Comparison of ENCODE assay signal across 18 mouse cellular contexts in genomic region chr11:97307294-97308069, GRCm38 (mm10). TPM values are rescaled to one million over a fixed set of nuclear protein-coding genes. Genes with fewer than 3 reads are reported as not detected.
DNase-seq lines count a peak whose midpoint lies in the region; ATAC-seq and TF ChIP-seq lines count a peak whose summit lies in the region.
"Had no signal": no experiment of that assay in that cellular context is flagged by ENCODE, and none has a peak within 500 bp of the region (broad histone marks: within the 10 kb centered on the region; RNA-seq: fewer than 3 reads in every experiment).

No protein-coding gene starts in this region.

- H3K4me3 ChIP-seq in heart, embryonic 12.5 days: no peak overlapping the region
- no peak overlapping the region for H3K4me3 ChIP-seq in ES-E14 (ENCODE audit: insufficient read depth in 1 of 2, low read depth in 1 of 2, low read length in 2 of 2, poor library complexity in 1 of 2, severe bottlenecking in 1 of 2)
- H3K4me3 ChIP-seq in intestine, embryonic 15.5 days (replicated peaks): no peak overlapping the region
- no peak overlapping the region for H3K4me3 ChIP-seq in midbrain, embryonic 11.5 days (ENCODE audit: low read depth, low read length)
- H3K4me3 ChIP-seq: embryonic facial prominence, embryonic 13.5 days; forebrain, embryonic 13.5 days; hindbrain, embryonic 13.5 days had no signal

- no peak overlapping the region for H3K9ac ChIP-seq in heart, embryonic 12.5 days
- peak overlapping the region; percentile 37; the same call in 1 of the 2 replicates for H3K9ac ChIP-seq in ES-E14 (ENCODE audit: insufficient read depth, low read depth, low read length, poor library complexity, severe bottlenecking)
- H3K9ac ChIP-seq in intestine, embryonic 15.5 days: no peak overlapping the region
- no peak overlapping the region for H3K9ac ChIP-seq in midbrain, embryonic 11.5 days (ENCODE audit: low read length)
- H3K9ac ChIP-seq: embryonic facial prominence, embryonic 13.5 days; forebrain, embryonic 13.5 days; forebrain, postnatal 0 days; hindbrain, embryonic 13.5 days had no signal

- ATAC-seq in heart, embryonic 12.5 days (ENCODE audit: insufficient number of reproducible peaks, low FRiP score): no peak
- no peak for ATAC-seq in intestine, embryonic 15.5 days
- no peak for ATAC-seq in midbrain, embryonic 11.5 days (ENCODE audit: low FRiP score)
- ATAC-seq: forebrain, embryonic 13.5 days; forebrain, postnatal 0 days; hindbrain, postnatal 0 days had no signal

- DNase-seq in heart, adult 18-20 months: peak; percentile 52 to 61
- DNase-seq in lung, postnatal 36 days: peak; percentile 18
- DNase-seq in lung, adult 18-20 months: no peak
- no peak for DNase-seq in ES-E14 (ENCODE audit: low read depth, low spot score)
- no peak for DNase-seq in midbrain, embryonic 11.5 days (ENCODE audit: low spot score, missing footprints)
- DNase-seq: adrenal gland, adult 2 months; adrenal gland, postnatal 25 days; cerebellum, adult 18-20 months; cerebellum, adult 9-11 months; cerebellum, postnatal 36 days; forebrain, postnatal 0 days; kidney, adult 18-20 months had no signal

- no peaks in the 10 kb centered on the region for H3K36me3 ChIP-seq in heart, embryonic 12.5 days
- H3K36me3 ChIP-seq in ES-E14 (ENCODE audit: control insufficient read depth, insufficient read depth, low read length, poor library complexity, severe bottlenecking): no peaks in the 10 kb centered on the region
- H3K36me3 ChIP-seq in intestine, embryonic 15.5 days: no peaks in the 10 kb centered on the region
- no peaks in the 10 kb centered on the region for H3K36me3 ChIP-seq in midbrain, embryonic 11.5 days (ENCODE audit: control insufficient read depth, insufficient read depth, low read length)
- H3K36me3 ChIP-seq: embryonic facial prominence, embryonic 13.5 days; hindbrain, embryonic 13.5 days had no signal

- no peaks in the 10 kb centered on the region for H3K9me3 ChIP-seq in heart, embryonic 12.5 days (replicated peaks)
- no peaks in the 10 kb centered on the region for H3K9me3 ChIP-seq in ES-E14 (ENCODE audit: control insufficient read depth, insufficient read depth, low read depth, low read length)
- no peaks in the 10 kb centered on the region for H3K9me3 ChIP-seq in intestine, embryonic 15.5 days
- H3K9me3 ChIP-seq in midbrain, embryonic 11.5 days (ENCODE audit: control insufficient read depth, low read length): no peaks in the 10 kb centered on the region
- H3K9me3 ChIP-seq: embryonic facial prominence, embryonic 13.5 days; forebrain, embryonic 13.5 days; hindbrain, embryonic 13.5 days had no signal

- H3K4me2 ChIP-seq in heart, embryonic 12.5 days: no peak overlapping the region
- H3K4me2 ChIP-seq in intestine, embryonic 15.5 days (replicated peaks): no peak overlapping the region
- no peak overlapping the region for H3K4me2 ChIP-seq in midbrain, embryonic 11.5 days
- H3K4me2 ChIP-seq: embryonic facial prominence, embryonic 13.5 days; forebrain, embryonic 13.5 days; hindbrain, embryonic 13.5 days had no signal

- no peaks in the 10 kb centered on the region for H3K27me3 ChIP-seq in heart, embryonic 12.5 days (replicated peaks)
- H3K27me3 ChIP-seq in intestine, embryonic 15.5 days (replicated peaks): no peaks in the 10 kb centered on the region
- H3K27me3 ChIP-seq in midbrain, embryonic 11.5 days (ENCODE audit: control insufficient read depth, insufficient read depth, low read length): no peaks in the 10 kb centered on the region
- H3K27me3 ChIP-seq: embryonic facial prominence, embryonic 13.5 days; forebrain, embryonic 13.5 days had no signal

- H3K27ac ChIP-seq in heart, embryonic 12.5 days (ENCODE audit: poor library complexity, severe bottlenecking): no peak overlapping the region
- peak overlapping the region; percentile 63; the same call in 1 of the 2 replicates for H3K27ac ChIP-seq in ES-E14 (ENCODE audit: insufficient read depth, low read depth, low read length, poor library complexity, severe bottlenecking)
- no peak overlapping the region for H3K27ac ChIP-seq in intestine, embryonic 15.5 days
- H3K27ac ChIP-seq in midbrain, embryonic 11.5 days (ENCODE audit: low read depth, low read length): no peak overlapping the region
- H3K27ac ChIP-seq: embryonic facial prominence, embryonic 13.5 days; forebrain, embryonic 13.5 days; hindbrain, embryonic 13.5 days; hindbrain, postnatal 0 days had no signal

- H3K4me1 ChIP-seq in heart, embryonic 12.5 days (replicated peaks): peaks cover 24% of the 10 kb centered on the region
- H3K4me1 ChIP-seq in ES-E14 (ENCODE audit: control insufficient read depth in 2 of 2, insufficient read depth in 2 of 2, low read length in 2 of 2, poor library complexity in 1 of 2): peaks cover 7 to 13% of the 10 kb centered on the region in 2 experiments; a peak in 3 of 4 replicates
- H3K4me1 ChIP-seq in intestine, embryonic 15.5 days (replicated peaks): peaks cover 20% of the 10 kb centered on the region
- peaks cover 11% of the 10 kb centered on the region for H3K4me1 ChIP-seq in midbrain, embryonic 11.5 days (ENCODE audit: control insufficient read depth, insufficient read depth, low read length)

- in situ Hi-C loops in ES-E14 (cut with MboI; ENCODE audit: low sequenced_read_pairs in 2 of 2, unreplicated experiment in 2 of 2): no loop called here

- WGBS in heart, embryonic 12.5 days: 89% methylated on average over 11 of the region's 11 CpGs
- WGBS in intestine, embryonic 15.5 days: 95% methylated on average over 11 of the region's 11 CpGs
- WGBS in midbrain, embryonic 11.5 days: 94% methylated on average over 11 of the region's 11 CpGs

TF ChIP-seq in ES-E14, 5 proteins besides CTCF, POLR2A, EP300 and RAD21:
- no peak for TF ChIP-seq CHD2 (IDR thresholded peaks at IDR 0.05; ENCODE audit: low read depth, low read length)
- no peak for TF ChIP-seq ZC3H11A (IDR thresholded peaks at IDR 0.05; ENCODE audit: borderline replicate concordance, low read depth, low read length)
- no peak for TF ChIP-seq ZNF384 (IDR thresholded peaks at IDR 0.05; ENCODE audit: low read depth, low read length)
- TF ChIP-seq MAFK (IDR thresholded peaks at IDR 0.05; ENCODE audit: insufficient read depth, low read depth, low read length): no peak
- no peak for TF ChIP-seq HCFC1 (IDR thresholded peaks at IDR 0.05; ENCODE audit: borderline replicate concordance, insufficient read depth, low read length)
TF ChIP-seq in ES-E14: peak in this region for 0.

RNA-seq across cellular contexts. Expression of gene Mrpl45, which starts 8.0 kb away (rescaled TPM):
- 10 to 100 TPM; 59.6 to 70.9 TPM for total RNA-seq in heart, adult 18-20 months (2021)
- 62.7 and 63.4 TPM in 2 replicates for polyA plus RNA-seq in heart, embryonic 12.5 days (2016; fragmentation: Nextera tagmentation; extraction: Ambion mirVana)
- 53.8 and 76.8 TPM in 2 replicates for total RNA-seq in ES-E14 (2012; rRNA removed)
- 55.4 and 60.3 TPM in 2 replicates for polyA plus RNA-seq in intestine, embryonic 15.5 days (2015; fragmentation: Nextera tagmentation; extraction: Ambion mirVana)
- 56.6 and 58.9 TPM in 2 replicates for polyA plus RNA-seq in midbrain, embryonic 11.5 days (2014; fragmentation: Nextera tagmentation; extraction: Ambion mirVana)

RNA-seq across cellular contexts. Expression of gene Npepps, which starts 27.0 kb away (rescaled TPM):
- 10 to 100 TPM; 75.9 to 77.7 TPM for total RNA-seq in heart, adult 18-20 months (2021)
- polyA plus RNA-seq in heart, embryonic 12.5 days (2016; fragmentation: Nextera tagmentation; extraction: Ambion mirVana): 87.8 and 95.3 TPM in 2 replicates
- total RNA-seq in ES-E14 (2012; rRNA removed): 86.1 and 107 TPM in 2 replicates
- polyA plus RNA-seq in intestine, embryonic 15.5 days (2015; fragmentation: Nextera tagmentation; extraction: Ambion mirVana): 77.3 and 84.1 TPM in 2 replicates
- 92.6 and 101 TPM in 2 replicates for polyA plus RNA-seq in midbrain, embryonic 11.5 days (2014; fragmentation: Nextera tagmentation; extraction: Ambion mirVana)

RNA-seq across cellular contexts. Expression of gene Gpr179, which starts 44.4 kb away (rescaled TPM):
- not detected for total RNA-seq in heart, adult 18-20 months (2021)
- polyA plus RNA-seq in heart, embryonic 12.5 days (2016; fragmentation: Nextera tagmentation; extraction: Ambion mirVana): 0.06 and 0.08 TPM in 2 replicates
- 0.31 and 0.53 TPM in 2 replicates for total RNA-seq in ES-E14 (2012; rRNA removed)
- polyA plus RNA-seq in intestine, embryonic 15.5 days (2015; fragmentation: Nextera tagmentation; extraction: Ambion mirVana): 0.10 and 0.20 TPM in 2 replicates
- 0.03 TPM in 1 of 2 replicates, not detected in the other for polyA plus RNA-seq in midbrain, embryonic 11.5 days (2014; fragmentation: Nextera tagmentation; extraction: Ambion mirVana)

RNA-seq across cellular contexts. Expression of gene Socs7, which starts 54.9 kb away (rescaled TPM):
- total RNA-seq in heart, adult 18-20 months (2021): 10 to 100 TPM; 21.9 to 22.8 TPM
- polyA plus RNA-seq in heart, embryonic 12.5 days (2016; fragmentation: Nextera tagmentation; extraction: Ambion mirVana): 5.4 and 6.0 TPM in 2 replicates
- total RNA-seq in ES-E14 (2012; rRNA removed): 14.3 and 14.5 TPM in 2 replicates
- polyA plus RNA-seq in intestine, embryonic 15.5 days (2015; fragmentation: Nextera tagmentation; extraction: Ambion mirVana): 2.6 and 3.5 TPM in 2 replicates
- polyA plus RNA-seq in midbrain, embryonic 11.5 days (2014; fragmentation: Nextera tagmentation; extraction: Ambion mirVana): 3.4 and 3.7 TPM in 2 replicates

Comparison
In these comparisons a context has a peak if more than half of its experiments do, and no peak if none do; other contexts are left out.
1. DNase-seq: peak in heart, adult 18-20 months (2 of 2) and lung, postnatal 36 days (single experiment); none in lung, adult 18-20 months (0 of 2), ES-E14 (single experiment) and midbrain, embryonic 11.5 days (single experiment).